Mouse (Mus musculus): ENCODE data around the gene Srcap.

GRCm38 (mm10) chr7:127541671-127542070 is 29.9 kb downstream of the Srcap start:
- TF ChIP-seq CTCF (IDR thresholded peaks at IDR 0.05; ENCODE audit: low read depth) (no peak), EP300 (IDR thresholded peaks at IDR 0.05; ENCODE audit: low read depth) (no peak)
